Mouse (Mus musculus) left cerebral cortex, adult 8-10 months (tissue): ENCODE results near the gene Mbnl1. TPM values are rescaled to one million over a fixed set of nuclear protein-coding genes. Genes with fewer than 3 reads are reported as not detected.
"Not testable (repeated sequence)": the region's sequence is repeated elsewhere in the genome, so short reads cannot be mapped to it uniquely, and the experiment has no call there.

Experiments
- DNase-seq, 2 experiments: peaks; one replicate each; pipeline ENCODE4 v3.0.0; 2022; ENCODE audit warnings: low spot score in 2 of 2
- total RNA-seq, 4 experiments: library from RNA; stranded (reverse); gene quantifications; 2 replicates each; pipeline ENCODE4 v1.2.4; 2022

Mbnl1 gene
- 100 to 1,000 TPM; 155 to 163 (median 160) TPM for total RNA-seq

DNA sequence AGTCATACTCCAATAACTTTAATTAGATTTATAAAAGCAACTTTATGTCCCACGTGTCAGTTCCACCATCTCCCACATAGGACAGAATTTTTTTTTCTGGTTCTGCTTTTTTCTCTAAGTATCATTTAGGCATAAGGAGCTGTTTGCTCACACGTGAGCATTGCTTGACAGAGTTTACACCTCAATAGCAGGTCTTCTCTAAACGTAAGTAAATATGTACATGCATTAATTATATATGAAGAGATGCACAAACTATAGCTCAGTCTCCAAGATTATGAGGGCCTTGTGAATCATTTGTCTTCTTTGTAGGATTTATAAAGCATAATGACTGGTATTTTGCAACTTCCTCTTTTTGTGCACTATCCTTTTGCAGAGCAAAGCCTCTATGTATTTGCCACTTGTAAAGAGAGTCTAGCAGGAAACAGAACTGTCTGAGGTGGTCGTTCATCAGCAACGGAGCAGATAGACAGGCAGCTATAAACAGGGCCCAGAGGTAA lies at the start of gene Mbnl1:
Gene Mbnl1, plus strand, starts transcription at position 150 of the 497 bp plus-strand sequence.
- DNase-seq: no peak

DNA sequence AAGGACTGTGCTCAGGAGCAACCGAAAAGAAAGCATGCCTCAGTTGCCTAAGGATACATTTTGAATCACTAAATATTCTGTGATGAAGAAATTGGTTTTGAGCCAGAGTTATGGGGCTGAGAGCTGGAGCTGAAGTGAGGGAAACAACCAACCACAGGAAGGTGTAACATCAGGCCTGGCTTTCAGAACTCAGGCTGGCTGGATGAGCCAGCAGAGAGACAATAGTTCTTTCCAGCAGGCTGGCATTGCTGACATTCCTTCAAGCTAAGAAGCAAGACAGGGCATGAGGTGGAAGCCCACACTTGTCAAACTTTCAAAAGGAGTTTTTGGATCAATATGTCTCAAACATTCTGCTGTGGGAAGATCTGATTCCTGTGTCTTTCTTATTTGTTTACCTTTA lies 48.5 kb upstream of the Mbnl1 start:
- DNase-seq: no peak

DNA sequence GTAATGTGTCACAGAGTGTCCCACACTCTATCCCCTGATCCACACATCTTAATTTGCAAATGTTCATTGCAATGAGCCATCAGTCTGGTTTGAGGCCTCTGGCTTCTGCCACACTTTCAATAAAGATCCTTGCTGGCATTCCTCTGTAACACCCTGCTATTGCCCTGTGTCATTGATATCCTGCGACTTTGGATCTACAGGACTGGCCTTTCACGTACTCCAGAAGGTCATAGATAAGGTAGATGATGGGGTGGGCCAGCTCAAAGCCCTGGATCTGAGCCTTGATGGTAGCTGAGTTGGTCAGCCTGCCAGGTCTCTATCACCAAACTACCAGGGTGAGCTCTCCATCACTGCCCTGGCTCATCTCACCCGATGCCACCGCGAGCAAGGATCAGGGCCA lies 43.6 kb upstream of the Mbnl1 start:
- DNase-seq: no peak

- DNase-seq: no peak
Measured at GRCm38 (mm10) chr3:60437254-60437653, 35.4 kb upstream of the Mbnl1 start.

DNA sequence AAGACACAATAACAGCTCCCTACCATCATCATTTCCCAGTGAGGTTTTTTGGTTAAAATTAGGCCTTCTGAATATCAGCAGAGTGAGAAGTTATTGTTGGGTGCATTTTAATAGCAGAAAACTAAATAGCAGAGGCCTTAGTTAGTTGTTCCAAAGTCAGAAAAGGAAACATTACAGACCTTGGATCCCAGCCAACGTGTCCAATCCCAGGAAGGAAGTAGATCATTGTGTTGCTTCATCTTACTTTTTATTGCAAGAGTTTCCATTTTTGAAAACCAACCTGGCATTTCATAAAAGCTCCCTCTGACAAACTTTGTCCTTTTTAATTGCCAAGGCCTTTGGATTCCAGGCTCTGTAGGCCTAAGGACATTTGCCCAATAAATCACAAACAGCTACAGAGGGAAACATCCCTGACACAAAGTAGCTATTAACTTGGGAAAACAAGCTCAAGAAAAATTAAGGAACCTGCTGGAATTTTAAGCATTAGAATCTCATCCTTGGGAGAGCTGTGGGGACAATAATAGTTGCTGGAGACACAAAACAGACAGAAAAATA lies 34.9 kb upstream of the Mbnl1 start:
- no peak for DNase-seq

DNA sequence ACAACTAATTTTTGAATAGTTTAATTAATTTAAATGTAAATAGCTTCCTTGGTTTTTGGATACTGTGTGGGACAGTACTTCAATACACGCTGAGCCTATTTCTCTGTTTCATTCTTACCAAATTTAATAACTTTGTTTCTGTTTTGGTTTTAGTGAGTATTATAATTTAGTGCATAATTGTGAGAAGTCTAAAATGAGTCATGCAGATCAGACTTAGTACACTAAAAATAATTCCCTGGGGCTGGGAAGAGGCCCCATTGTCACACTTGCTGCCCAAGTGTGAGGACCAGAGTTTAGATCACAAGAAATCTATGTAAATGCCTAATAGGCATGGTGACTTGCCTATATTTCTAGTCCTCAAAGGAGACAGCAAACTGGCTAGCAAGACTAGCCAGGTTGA lies 33.9 kb upstream of the Mbnl1 start:
- DNase-seq: no peak

- DNase-seq: no peak
Measured at GRCm38 (mm10) chr3:60461828-60462521, 10.7 kb upstream of the Mbnl1 start.

GRCm38 (mm10) chr3:60468667-60469066 lies 4.0 kb upstream of the Mbnl1 start:
- not testable (repeated sequence) for DNase-seq

DNA sequence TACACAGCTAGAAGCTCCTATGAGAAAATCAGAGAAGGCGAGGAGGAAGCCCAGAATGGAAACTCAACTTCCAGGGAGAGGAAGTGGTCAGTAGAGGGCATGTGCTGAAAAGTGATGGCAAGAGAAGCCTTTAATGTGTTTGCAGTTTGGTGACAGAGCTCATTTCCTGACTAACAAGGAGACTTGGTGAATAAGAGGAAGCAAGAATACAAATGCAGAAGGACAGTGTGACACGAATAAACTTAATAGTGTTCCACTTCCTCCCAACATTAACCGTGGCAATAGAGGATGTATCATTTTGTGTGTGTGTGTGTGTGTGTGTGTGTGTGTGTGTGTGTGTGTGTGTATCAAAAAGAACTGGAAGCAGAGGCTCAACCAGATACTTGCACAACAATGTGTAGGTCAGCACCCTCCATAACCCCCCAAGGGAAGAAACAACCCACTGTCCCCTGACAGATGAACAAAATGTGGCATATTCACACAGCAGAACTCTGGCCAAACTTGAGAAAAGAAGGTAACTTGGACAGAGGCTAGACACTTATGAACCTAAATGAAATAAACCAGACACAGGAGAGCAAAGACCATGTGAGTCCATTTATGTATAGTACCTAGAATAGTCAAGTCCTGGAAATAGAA lies 3.3 kb upstream of the Mbnl1 start:
- DNase-seq: not testable (repeated sequence)

DNA sequence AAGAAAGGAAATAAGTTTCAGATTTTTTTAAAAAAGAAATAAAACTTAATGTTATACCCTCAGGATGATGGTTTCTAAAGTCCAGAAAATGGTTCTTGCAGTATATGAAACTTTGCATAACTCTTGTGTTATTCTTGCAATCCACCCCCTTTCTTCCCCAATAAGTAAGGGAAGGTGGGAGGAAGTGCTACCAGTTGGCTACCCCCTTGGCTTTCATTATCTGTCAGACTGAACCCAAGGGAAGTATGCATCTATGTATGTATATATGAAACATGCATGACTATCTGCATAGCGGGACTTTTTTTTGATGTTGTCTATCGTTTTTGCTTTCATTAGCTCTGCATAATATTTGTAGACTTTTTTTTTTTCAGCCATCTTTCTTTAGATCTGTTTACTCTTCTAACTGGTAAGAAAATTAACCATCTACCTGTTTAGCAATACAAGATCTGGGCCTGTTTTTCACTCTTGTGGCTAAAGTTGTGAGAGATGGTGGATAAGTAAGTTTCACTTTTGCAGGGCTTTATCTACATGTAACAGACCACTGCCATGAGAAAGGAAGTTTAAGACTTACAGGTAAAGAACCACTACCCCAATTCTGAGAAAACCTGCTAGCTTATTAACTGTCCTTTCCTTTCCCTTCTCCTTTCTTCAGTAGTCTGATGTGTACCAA lies 484 bp upstream of the Mbnl1 start:
- no peak for DNase-seq

GRCm38 (mm10) chr3:60473861-60474653 lies 1.4 kb downstream of the Mbnl1 start:
- no peak for DNase-seq

- no peak for DNase-seq
Measured at GRCm38 (mm10) chr3:60474654-60474972, 2.0 kb downstream of the Mbnl1 start.

GRCm38 (mm10) chr3:60475055-60475454 lies 2.4 kb downstream of the Mbnl1 start:
- no peak for DNase-seq

- DNase-seq: no peak
Measured at GRCm38 (mm10) chr3:60476751-60477255, 4.2 kb downstream of the Mbnl1 start.

- DNase-seq: no peak
Measured at GRCm38 (mm10) chr3:60478433-60478832, 5.8 kb downstream of the Mbnl1 start.

- DNase-seq: no peak
Measured at GRCm38 (mm10) chr3:60480716-60481115, 8.1 kb downstream of the Mbnl1 start.

GRCm38 (mm10) chr3:60481740-60482399 lies 9.2 kb downstream of the Mbnl1 start:
- DNase-seq: no peak

DNA sequence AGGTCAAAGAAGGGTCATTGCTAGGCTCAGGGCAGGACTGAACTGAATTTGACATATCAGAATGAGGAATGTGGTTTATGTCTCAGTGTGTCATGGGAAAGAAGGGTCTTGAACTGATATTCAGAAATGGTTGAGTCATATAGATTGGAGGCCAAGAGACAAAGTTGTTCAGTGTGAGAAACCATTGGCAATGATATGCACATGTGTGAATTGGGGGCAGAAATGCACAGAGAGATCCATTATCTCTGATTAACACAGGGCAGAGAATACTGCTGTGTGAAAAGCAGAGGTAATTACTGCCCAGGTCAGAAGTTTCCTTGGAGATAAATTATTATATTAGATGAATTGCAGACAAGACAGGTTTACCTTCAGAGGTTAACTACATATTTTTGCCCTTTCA lies 10.7 kb downstream of the Mbnl1 start:
- DNase-seq: no peak

GRCm38 (mm10) chr3:60485987-60486712 lies 13.5 kb downstream of the Mbnl1 start:
- DNase-seq: no peak

GRCm38 (mm10) chr3:60486713-60487170 lies 14.1 kb downstream of the Mbnl1 start:
- DNase-seq: no peak
